Mouse (Mus musculus): ENCODE measurements at regions not wholly inside any gene's neighbourhood (a gene's known extent, or its start where the extent isn't known, plus 50 kb on each side); places are given as distances from the start of the nearest gene placed in this dataset.

- peak; percentile 44 for DNase-seq (ENCODE audit: low spot score)
Measured at GRCm38 (mm10) chr13:107700268-107701139, 343.7 kb upstream of the Smim15 start.

DNA sequence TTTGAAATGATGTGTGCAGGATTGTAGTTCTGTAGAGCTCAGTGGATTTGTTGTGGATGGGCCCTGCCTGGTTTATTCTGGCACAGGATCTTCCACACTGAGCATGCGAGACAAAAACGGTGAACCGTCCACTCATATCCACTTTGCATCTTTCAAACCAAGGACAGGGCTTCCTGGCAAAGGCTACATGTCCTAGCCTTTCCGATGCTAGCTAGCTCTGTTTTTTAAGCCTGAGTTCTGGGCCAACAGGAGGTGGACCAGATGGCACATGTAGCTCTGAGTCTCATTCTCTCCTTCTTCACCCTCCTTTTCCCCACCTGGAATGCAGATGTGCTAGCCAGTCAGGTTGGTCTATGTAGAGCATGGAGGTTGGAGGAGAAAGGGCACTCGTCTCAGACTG lies 345.0 kb upstream of the Smim15 start:
- DNase-seq (ENCODE audit: low spot score): no peak

GRCm38 (mm10) chr13:107698345-107698744 lies 345.9 kb upstream of the Smim15 start:
- no peak for DNase-seq (ENCODE audit: low spot score)

- DNase-seq (ENCODE audit: low spot score): no peak
Measured at GRCm38 (mm10) chr13:107692123-107692830, 352.0 kb upstream of the Smim15 start.

DNA sequence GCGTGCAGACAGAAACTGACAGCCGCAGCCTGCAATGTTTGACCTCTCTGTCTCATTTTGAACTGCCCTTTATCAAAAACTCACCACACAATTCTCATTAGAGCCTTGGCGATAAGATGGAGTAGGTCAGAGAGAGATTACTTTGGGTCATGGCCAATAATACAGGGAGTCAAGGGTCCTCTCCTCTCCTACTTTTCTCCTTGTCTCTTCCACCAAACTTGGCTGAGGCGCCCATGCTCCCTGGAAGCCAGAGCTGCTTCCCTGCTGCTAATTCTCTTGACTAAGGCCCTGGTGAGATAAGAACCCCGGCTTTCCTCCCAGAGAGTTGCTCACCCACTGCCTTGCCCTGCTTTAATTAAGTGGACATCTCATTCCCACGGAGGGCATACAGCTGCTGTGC lies 355.3 kb upstream of the Smim15 start:
- DNase-seq (ENCODE audit: low spot score): no peak

DNA sequence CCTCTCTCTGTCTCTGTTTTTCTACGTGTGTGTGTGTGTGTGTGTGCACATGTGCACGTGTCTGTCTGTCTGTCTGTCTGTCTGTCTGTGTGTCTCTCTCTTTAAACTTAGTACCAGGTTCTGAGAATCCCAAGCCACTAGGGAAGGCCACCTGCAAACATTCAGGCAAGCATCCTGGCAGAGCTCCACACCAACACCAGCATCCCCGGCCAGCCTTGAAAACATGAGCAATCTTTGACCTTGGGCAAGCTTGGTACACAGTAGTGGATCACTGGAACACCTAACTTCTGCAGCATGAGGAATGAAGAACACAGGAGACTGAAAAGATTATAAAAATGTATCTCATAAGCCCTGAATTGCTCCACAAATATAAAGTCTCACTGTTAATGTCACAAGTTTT lies 359.0 kb upstream of the Smim15 start:
- DNase-seq (ENCODE audit: low spot score): no peak

GRCm38 (mm10) chr13:107683909-107684308 lies 360.3 kb upstream of the Smim15 start:
- no peak for DNase-seq (ENCODE audit: low spot score)

DNA sequence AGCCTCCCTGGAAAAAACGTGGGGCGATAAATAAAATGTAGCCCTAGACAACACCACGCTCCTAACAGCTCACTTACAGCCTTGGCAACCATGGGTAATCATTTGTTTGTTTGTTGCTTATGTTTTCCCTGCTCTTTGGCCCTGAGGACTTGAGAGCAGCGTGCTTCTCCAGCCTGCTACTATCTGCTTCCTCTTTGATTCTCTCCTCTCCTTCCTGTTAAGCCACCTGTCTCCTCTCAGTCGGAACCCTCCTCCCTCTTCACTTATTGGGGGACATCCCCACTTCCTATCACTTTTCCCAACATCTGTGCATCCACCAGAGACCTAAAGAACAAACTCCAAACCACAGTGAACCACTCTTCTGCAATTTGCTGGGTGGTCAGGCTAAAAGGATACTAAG lies 362.5 kb upstream of the Smim15 start:
- DNase-seq (ENCODE audit: low spot score): no peak

DNA sequence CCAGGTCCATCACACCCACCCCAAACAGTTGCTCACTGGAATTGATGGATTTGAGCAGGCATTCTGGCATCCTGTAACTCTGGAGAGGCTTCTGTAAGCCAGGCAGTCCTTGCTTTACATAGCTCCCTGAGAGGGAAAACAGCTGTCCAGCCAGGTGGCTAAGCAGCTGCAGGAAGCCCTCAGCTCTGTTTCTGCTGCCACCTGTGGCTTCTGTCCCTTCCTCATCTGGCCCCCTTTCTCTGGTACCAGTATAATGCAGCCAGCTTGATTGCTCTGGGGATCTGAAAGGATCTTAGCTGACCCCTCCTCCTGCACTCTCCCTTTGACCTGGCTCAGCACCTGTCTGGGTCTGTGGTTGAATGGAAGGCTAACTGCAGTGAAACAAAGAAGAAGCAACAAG lies 365.4 kb upstream of the Smim15 start:
- no peak for DNase-seq (ENCODE audit: low spot score)

- DNase-seq (ENCODE audit: low spot score): no peak
Measured at GRCm38 (mm10) chr13:107677091-107677470, 367.2 kb upstream of the Smim15 start.

DNA sequence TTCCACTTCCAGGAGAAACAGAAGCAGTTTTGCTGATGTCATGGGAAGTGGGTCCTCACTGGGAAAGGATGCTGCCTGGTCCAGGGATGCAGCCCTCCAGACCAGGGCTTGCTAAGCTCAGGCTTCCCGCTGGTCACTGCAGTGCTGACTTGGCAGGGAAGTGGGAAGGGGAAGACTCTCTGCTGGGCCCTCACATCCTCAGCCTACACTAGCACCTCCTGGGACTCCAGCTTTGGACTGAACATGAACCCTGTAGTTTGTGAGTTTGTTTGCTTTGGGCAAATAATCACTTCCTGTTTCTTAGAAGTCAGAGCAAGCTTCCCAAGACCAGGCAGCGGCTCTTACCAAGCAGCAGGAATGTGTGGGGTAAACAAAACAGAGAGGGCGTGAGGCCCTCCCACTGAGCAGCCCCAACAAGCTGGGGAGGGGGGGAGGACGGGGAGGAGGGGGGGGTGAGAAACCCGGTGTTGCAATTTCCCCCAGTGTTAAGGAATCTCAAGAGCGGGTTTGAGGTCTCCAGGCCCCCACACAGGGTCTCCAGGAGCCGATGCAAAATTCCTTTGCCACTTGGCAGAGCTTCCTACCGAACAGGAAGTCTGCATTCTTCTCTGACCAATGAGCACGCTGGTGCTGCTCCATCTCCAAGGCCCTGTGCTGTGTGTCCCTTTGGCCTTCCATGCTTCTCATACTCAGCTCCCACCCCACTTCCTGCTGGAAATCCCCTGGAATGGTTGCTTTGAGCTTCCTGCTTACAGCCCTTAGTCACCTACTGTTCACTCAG lies 367.7 kb upstream of the Smim15 start:
- no peak for DNase-seq (ENCODE audit: low spot score)

GRCm38 (mm10) chr13:107672166-107672565 lies 372.1 kb upstream of the Smim15 start:
- DNase-seq (ENCODE audit: low spot score): no peak

DNA sequence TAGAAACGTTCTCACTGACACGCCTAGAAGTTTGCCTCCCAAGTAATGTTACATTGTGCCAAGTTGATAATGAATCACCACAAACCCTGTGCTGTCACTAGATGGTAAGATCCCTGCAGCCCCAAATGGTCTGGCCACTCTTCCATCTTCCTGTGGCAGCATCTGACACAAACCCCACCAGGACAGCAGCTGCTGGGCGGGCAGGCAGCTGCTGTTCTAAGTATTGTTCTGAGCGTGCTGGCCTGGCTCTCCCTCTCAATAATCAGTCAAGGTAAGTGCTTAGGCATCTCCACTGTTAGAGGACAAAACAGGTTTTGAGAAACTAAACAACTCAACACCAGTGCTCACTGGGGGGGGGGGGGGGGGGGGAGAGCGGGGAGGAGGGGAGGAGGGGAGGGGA lies 375.7 kb upstream of the Smim15 start:
- no peak for DNase-seq (ENCODE audit: low spot score)

DNA sequence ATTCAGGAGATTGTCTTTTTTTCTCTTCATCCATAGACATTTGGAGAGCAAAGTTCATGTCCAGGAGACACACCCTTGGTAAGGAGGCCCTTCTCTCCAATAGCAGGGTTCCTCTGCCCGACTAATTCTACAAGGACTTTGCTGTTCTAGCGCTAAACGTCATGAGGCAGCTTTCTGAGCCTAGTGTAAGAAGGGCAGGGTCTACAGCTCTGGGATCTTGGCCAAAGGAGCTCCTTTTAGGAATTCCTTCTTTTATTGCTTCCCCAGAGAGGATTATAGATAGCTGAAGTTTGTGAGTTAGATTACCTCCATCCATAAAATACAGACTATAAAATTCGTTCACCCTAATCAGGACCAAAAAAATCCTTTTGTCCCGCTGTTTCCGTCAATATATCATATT lies 378.5 kb upstream of the Smim15 start:
- no peak for DNase-seq (ENCODE audit: low spot score)

DNA sequence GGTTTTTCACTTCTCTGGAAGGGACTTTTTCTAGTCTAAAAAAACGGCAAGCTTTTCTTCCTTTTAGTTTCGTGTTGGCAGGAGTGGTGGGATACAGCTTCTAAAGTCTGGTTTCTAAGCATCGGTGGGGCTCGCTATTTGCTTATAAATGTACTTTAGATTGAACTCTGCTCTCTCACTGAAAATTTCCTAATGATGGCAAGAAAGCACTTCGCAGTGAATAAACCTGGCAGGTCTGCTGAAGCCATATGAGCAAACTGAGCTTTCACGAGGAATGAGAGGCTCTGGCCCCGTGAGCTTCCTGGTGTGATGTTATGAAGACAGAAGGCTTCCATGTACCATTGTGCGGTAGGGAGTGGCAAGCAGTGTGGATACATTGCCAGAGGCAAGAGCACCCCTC lies 380.0 kb upstream of the Smim15 start:
- no peak for DNase-seq (ENCODE audit: low spot score)

- DNase-seq (ENCODE audit: low spot score): peak; percentile 39
Measured at GRCm38 (mm10) chr13:107663745-107664144, 380.5 kb upstream of the Smim15 start.

DNA sequence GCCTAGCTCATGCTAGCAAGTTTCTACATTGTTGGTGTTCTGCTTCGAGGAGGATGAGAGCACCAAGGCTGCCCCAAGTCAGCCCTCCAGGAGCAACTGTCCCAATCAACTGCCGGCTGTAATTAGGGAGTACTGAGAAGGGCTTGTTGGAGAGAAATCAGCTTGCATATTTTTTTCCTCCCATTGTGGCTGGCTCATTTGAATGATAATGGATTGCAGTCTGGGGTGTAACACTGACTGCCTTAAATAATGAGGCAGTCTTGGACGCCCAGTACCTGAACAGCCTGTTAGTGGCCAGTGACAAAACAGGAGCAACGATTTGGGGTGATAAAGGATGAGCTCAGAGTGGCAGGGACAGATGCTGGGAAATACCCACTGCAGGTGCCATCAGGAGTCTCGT lies 382.8 kb upstream of the Smim15 start:
- peak; percentile 62 for DNase-seq (ENCODE audit: low spot score)

DNA sequence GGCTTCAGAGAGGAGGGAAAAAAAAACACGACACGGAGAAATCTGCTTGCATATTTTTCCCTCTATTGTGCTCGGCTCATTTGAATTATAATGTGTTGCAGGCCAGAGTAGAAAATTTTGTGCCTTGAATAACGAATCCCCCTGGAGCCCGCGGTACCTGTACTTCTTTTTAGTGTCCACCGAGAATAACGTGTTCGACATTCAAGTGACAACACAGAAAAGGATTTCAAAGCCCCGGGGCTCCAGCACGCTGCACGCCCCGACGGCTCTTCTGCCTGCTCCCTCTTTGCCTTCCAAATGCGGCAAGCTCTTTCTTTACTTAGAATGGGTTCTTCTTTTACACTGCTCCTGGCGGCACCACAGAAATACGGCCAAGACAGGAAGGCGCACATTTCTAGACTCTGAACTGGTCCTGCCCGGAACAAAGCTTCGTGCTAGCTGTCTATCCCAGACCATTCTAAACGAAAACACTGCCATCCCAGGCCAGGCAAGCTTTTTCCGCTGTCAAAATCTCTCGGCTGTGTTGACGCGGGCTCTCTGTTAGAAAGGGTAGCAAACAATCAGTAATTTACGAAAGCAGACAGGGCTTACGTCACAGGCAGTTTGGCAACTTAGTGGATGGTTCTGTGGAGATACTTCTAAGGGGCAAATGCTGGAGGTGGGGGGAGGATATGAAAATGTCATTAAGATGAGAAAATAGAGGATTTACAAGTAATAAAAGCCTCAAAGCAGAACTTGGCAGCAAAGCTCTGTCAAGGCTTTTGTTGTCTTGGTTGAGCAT lies 398.2 kb upstream of the Smim15 start:
- DNase-seq (ENCODE audit: low spot score): peak; percentile 53

DNA sequence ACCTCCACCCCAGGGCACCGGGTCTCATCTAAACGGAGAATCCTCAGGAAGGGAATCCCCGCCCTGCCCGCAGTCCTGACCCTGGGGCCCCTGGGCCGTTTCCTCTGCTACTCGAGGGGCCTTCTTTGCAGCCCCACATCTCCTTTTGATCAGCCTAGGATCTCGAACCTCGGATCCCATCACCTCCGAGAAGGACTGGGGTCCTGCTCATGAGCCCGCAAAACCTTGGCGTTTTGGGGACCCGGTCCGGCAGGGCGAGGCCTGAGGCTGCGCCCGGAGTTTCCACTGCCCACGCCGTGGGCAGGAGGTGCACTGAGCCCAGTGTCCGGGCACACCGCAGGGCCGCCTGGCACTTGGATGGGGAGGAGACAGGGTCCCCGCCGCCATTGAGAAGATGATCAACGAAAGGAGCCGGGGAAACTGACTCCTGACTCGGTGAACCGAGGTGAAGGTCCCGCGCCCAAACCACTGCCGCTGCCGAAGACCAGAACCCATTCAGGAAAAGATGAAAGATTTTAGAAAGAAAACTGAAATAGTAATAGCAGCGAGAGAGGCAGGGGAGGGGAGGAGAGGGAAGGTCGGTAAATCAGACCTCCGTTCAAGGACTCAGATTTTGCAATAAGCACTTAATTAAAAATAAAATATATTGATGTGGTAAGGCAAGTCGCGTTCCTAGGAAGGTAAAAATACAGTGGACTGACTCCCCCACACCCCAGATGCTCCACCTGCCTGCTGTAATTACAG lies 399.0 kb upstream of the Smim15 start:
- no peak for DNase-seq (ENCODE audit: low spot score)

DNA sequence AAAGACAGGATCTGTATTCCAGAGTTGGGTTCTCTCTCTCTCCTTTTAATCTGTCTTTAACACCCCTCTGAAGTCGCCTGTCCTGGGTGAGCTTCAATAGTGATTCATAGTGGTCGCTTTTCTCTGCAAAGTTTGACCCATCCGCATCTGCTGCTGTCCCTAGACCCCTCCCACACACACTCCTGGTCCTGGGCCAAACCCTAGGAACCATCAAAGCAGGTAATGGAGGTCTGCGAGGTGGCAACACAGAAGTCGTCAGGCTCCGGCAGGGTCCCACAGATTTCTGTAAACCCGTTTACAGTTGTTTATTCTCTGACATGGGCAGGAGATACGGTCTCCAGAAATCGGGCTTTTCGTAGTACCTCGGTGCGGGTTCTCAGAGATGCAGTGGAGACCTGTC lies 399.5 kb upstream of the Smim15 start:
- no peak for DNase-seq (ENCODE audit: low spot score)
